Mouse (Mus musculus) forebrain, embryonic 15.5 days (tissue): ENCODE results near the gene Apob. TPM values are rescaled to one million over a fixed set of nuclear protein-coding genes. Genes with fewer than 3 reads are reported as not detected.

ENCODE experiments used
- ATAC-seq: fragments of 200-750 bp; cut with Nextera tagmentation; replicated peaks from 2 replicates; pipeline ENCODE4 v1.8.0; 2017; ENCODE audit warnings: mild to moderate bottlenecking, moderate TSS enrichment, moderate library complexity
- H3K27ac ChIP-seq: fragments of 300-500 bp; sonication (generic); replicated peaks from 2 replicates; pipeline ENCODE4 v1.5.1; 2015; ENCODE audit warnings: mild to moderate bottlenecking, inconsistent platforms
- H3K27me3 ChIP-seq: fragments of 300-500 bp; sonication (generic); 2 replicates; pipeline ENCODE4 v1.6.1; 2015; ENCODE audit warnings: inconsistent platforms
- H3K36me3 ChIP-seq: fragments of 300-500 bp; sonication (generic); 2 replicates; pipeline ENCODE4 v1.6.1; 2015; ENCODE audit warnings: mild to moderate bottlenecking, inconsistent platforms
- H3K4me1 ChIP-seq: fragments of 300-500 bp; sonication (generic); 2 replicates; pipeline ENCODE4 v1.6.1; 2015; ENCODE audit warnings: inconsistent platforms
- H3K4me2 ChIP-seq: fragments of 300-500 bp; sonication (generic); replicated peaks from 2 replicates; pipeline ENCODE4 v1.6.1; 2015; ENCODE audit warnings: mild to moderate bottlenecking, inconsistent platforms
- H3K4me3 ChIP-seq: fragments of 300-500 bp; sonication (generic); 2 replicates; pipeline ENCODE4 v1.5.1; 2015; ENCODE audit warnings: mild to moderate bottlenecking, inconsistent platforms
- H3K9ac ChIP-seq: fragments of 300-500 bp; sonication (generic); replicated peaks from 2 replicates; pipeline ENCODE4 v1.6.1; 2015; ENCODE audit warnings: mild to moderate bottlenecking, inconsistent platforms
- H3K9me3 ChIP-seq: fragments of 300-500 bp; sonication (generic); 2 replicates; pipeline ENCODE4 v1.6.1; 2016; ENCODE audit warnings: inconsistent platforms
- WGBS: fragments of 180-500 bp; shearing (Covaris S2); methylation state at CpG from one replicate; pipeline ENCODE4 v1.1.7; 2015; ENCODE audit warnings: mixed read lengths; 5-methylcytosine and 5-hydroxymethylcytosine counted together
- polyA plus RNA-seq: library from polyadenylated mRNA; unstranded; fragments of >200 nt; fragmentation: Nextera tagmentation; extraction: Ambion mirVana; gene quantifications from 2 replicates; pipeline ENCODE4 v1.2.1, GENCODE M21; 2015

Gene Apob
- polyA plus RNA-seq, 1 experiment from 2014 or later = 0.05 TPM

DNA sequence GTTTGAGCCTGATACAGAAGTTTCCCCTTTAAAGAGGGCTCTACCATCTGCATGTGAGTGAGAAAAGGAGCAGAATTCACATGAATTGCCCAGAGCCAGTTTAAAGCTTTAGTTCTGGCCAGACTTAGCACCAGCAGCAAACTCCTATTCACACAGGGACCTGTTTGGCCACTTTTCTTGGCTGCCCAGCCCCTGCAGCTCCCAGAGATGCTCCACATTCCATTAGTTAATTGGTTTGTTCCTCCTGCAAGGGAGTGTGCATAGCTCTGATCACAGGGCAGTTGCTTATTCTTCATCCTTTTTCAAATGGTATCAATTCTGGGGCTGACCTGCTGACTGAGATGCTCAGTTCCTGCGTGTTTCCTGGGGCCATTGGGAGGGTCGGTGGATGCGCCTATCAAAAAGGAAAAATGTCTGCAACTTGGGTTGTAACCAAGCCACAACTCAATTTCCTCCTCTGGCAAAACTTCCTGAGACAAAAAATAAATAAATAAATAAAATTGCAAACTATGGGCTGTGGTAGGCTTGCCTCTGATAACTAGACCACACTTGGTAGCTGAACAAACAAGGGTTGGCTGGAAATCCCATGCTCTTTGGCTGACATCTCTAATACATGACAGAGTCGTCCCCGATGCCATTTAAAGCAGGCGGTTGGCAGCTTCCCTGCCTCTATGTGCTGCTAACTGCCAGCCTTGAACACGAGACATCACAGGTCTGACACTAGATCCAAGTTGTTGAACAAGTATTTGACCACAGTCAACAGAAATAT, 65.4 kb downstream of the Apob start:
- 75% methylated on average over 7 of the region's 7 CpGs for WGBS
- Histone ChIP-seq H3K27me3 (no peaks in the 10 kb centered on the region), H3K9ac (no peak overlapping the region), H3K4me2 (no peak overlapping the region), H3K9me3 (no peaks in the 10 kb centered on the region), H3K27ac (no peak overlapping the region), H3K36me3 (no peaks in the 10 kb centered on the region), H3K4me3 (no peak overlapping the region), H3K4me1 (no peaks in the 10 kb centered on the region)
- ATAC-seq = no peak

DNA sequence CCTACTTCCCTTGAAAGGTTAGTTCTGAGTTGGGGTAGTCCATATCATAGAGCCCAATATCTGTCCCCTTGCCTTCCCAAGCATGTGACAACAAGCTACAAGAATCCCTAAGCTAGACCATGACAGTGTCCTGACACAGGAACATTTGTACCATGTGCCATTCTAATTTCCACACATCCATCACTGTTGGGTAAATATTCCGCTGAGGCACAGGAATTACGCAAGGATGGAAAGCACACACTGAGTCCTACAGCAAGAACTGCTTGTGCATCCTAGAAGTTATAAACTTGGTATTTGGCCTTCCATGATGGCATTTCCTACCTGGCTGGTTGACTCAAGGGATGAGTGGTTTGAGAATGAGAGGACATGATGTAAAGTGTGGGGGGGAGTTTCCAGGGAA, 69.6 kb downstream of the Apob start:
- H3K4me3 ChIP-seq = no peak overlapping the region
- WGBS = 94% methylated on average over 2 of the region's 2 CpGs
- H3K4me1 ChIP-seq = no peaks in the 10 kb centered on the region
- H3K9ac ChIP-seq = no peak overlapping the region
- H3K9me3 ChIP-seq = no peaks in the 10 kb centered on the region
- no peak overlapping the region for H3K27ac ChIP-seq
- no peak for ATAC-seq
- H3K36me3 ChIP-seq = no peaks in the 10 kb centered on the region
- no peak overlapping the region for H3K4me2 ChIP-seq
- no peaks in the 10 kb centered on the region for H3K27me3 ChIP-seq

DNA sequence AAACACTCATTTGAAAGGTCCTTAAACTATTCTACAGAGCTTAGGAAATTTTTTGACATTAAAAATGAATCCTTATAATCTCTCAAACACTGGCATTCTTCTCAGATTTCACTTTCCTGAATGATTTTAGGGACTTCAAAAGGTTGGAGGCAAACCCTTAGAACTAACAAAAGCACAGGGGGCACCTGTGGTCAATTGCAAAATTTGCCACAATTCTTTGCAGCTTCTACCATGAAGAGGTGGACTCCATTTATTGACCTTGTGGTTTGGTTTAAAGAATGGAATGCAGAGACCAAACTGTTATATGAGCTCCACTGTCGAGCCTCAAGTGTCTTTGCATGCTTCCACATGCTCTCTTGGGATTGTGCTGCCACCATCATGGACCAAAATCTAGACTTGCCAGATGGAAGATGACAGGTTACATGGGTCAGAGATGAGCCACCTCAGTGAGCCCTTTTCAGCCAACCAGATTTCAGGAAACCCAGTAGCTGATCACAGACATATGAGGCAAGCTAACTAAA, 70.4 kb downstream of the Apob start:
- H3K4me2 ChIP-seq = no peak overlapping the region
- H3K9me3 ChIP-seq = no peaks in the 10 kb centered on the region
- WGBS = 44% methylated on average over 1 of the region's 1 CpGs
- H3K27me3 ChIP-seq = no peaks in the 10 kb centered on the region
- no peaks in the 10 kb centered on the region for H3K4me1 ChIP-seq
- H3K9ac ChIP-seq = no peak overlapping the region
- no peak overlapping the region for H3K27ac ChIP-seq
- no peak for ATAC-seq
- no peaks in the 10 kb centered on the region for H3K36me3 ChIP-seq
- no peak overlapping the region for H3K4me3 ChIP-seq

DNA sequence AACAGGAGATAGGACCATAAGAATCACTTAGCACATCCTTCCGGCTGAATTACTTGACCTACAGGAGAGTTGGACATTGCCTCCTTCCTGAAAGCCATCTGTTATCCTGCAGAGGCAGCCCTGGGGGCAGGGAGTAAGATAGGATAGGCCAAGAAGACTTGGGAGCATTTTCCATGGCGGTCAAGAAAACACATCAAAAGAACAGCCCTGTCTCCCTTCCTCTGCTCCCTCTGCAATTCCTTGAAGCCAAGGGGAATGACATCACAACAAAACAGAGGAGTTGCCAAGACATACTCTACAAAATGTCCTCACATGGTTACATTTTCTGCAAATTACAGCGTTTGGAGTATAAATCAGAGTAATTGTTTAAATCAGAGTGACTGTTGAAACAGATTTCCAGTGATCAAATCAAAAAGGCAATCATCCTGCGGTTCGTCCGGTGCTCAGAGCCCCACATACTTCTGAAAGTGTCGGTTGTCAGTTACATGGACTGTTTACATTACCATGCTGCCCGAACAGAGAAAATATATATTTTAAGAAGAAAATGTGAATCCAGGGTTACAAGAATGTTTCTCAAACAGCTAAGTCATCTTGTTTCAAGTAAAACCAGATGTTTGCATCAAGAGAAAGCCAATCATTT, 78.7 kb downstream of the Apob start:
- Histone ChIP-seq H3K4me1 (no peaks in the 10 kb centered on the region), H3K9ac (no peak overlapping the region), H3K9me3 (no peaks in the 10 kb centered on the region), H3K27ac (no peak overlapping the region), H3K4me3 (no peak overlapping the region), H3K4me2 (no peak overlapping the region), H3K36me3 (no peaks in the 10 kb centered on the region), H3K27me3 (no peaks in the 10 kb centered on the region)
- WGBS = 88% methylated on average over 8 of the region's 8 CpGs
- no peak for ATAC-seq

DNA sequence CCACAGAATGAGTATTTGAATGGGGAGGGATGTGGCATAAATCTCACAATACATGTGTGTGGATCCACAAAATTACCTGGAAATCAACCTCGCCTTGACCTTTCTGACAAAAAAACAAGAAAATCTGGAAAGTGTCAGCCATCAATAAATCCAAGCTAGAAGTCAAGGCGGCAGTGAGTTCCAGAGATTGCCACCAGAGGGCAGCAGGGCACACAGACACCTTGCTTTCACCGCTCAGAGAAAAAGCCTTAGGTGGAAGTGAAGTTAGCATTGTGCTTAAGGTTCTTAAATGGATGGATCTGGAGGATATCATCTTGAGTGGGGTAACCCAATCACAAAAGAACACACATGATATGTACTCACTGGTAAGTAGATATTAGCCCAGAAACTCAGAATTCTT, 82.1 kb downstream of the Apob start:
- Histone ChIP-seq H3K4me2 (no peak overlapping the region), H3K9ac (no peak overlapping the region), H3K27me3 (no peaks in the 10 kb centered on the region), H3K4me1 (no peaks in the 10 kb centered on the region), H3K27ac (no peak overlapping the region), H3K36me3 (no peaks in the 10 kb centered on the region), H3K4me3 (no peak overlapping the region), H3K9me3 (no peaks in the 10 kb centered on the region)
- no peak for ATAC-seq
- 14% methylated on average over 3 of the region's 3 CpGs for whole genome bisulfite sequencing

DNA sequence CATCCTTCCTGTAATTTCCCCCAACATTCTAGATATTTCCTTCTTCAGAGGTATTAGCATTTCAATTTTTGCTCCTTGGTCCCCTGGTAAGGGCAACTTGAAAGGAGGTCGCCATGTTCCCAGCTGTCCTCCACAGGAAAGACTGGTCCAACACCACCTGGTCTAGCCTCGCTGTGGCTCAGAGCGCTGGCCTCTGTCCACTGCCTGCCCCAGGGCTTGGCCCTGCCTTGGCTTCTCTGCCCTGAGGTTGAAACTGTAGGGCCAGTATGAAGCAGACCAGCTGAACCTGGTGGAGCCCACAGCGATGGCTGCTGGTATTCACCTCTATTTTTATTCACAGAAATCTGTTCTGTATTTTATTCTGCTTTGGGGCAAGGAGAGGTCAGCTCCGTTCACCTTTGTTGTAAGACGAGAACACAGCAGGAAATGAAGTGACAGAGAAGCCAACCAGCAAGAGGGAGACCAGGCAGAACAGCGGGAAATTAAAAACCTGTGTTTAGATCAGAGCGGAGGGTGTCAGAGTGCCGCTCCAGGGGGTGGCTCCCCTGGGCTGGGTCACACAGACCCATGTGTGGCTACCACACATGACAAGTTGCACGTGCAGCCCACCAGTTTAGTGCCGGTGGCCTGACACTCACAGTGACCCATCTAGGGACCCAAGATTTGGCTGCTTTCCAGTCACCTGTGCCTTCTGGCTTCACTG, 86.1 kb downstream of the Apob start:
- Histone ChIP-seq H3K9ac (no peak overlapping the region), H3K4me1 (no peaks in the 10 kb centered on the region), H3K4me2 (no peak overlapping the region), H3K9me3 (no peaks in the 10 kb centered on the region), H3K36me3 (no peaks in the 10 kb centered on the region), H3K4me3 (no peak overlapping the region), H3K27ac (no peak overlapping the region), H3K27me3 (no peaks in the 10 kb centered on the region)
- ATAC-seq = no peak
- 75% methylated on average over 11 of the region's 11 CpGs for WGBS

Other genes with a start within 250 kb of the Apob start
- 85.3 and 94.6 TPM in 2 replicates for gene Ldah, start 230.5 kb downstream of the Apob start, polyA plus RNA-seq